Mouse (Mus musculus) neural tube, embryonic 13.5 days (tissue): Measurements from ENCODE around the gene Arhgef3. TPM values are rescaled to one million over a fixed set of nuclear protein-coding genes. Genes with fewer than 3 reads are reported as not detected.

ENCODE experiments used
- ATAC-seq: fragments of 200-750 bp; cut with Nextera tagmentation; 2 replicates; pipeline ENCODE4 v1.8.0; 2017; ENCODE audit warnings: low read depth, mild to moderate bottlenecking, moderate TSS enrichment, moderate library complexity
- H3K27ac ChIP-seq: fragments of 300-500 bp; sonication (generic); replicated peaks from 2 replicates; pipeline ENCODE4 v1.5.1; 2015; ENCODE audit warnings: moderate library complexity, mild to moderate bottlenecking, inconsistent platforms
- H3K27me3 ChIP-seq: fragments of 300-500 bp; sonication (generic); 2 replicates; pipeline ENCODE4 v1.6.1; 2015; ENCODE audit warnings: mild to moderate bottlenecking, inconsistent platforms
- H3K36me3 ChIP-seq: fragments of 300-500 bp; sonication (generic); 2 replicates; pipeline ENCODE4 v1.6.1; 2015; ENCODE audit warnings: mild to moderate bottlenecking, inconsistent platforms
- H3K4me1 ChIP-seq: fragments of 300-500 bp; sonication (generic); replicated peaks from 2 replicates; pipeline ENCODE4 v1.6.1; 2015; ENCODE audit warnings: inconsistent platforms
- H3K4me2 ChIP-seq: fragments of 300-500 bp; sonication (generic); 2 replicates; pipeline ENCODE4 v1.6.1; 2015; ENCODE audit warnings: inconsistent platforms, mild to moderate bottlenecking, moderate library complexity
- H3K4me3 ChIP-seq: fragments of 300-500 bp; sonication (generic); 2 replicates; pipeline ENCODE4 v1.5.1; 2015; ENCODE audit warnings: mild to moderate bottlenecking, inconsistent platforms
- H3K9ac ChIP-seq: fragments of 300-500 bp; sonication (generic); 2 replicates; pipeline ENCODE4 v1.6.1; 2015; ENCODE audit warnings: moderate library complexity, mild to moderate bottlenecking, inconsistent platforms
- H3K9me3 ChIP-seq: fragments of 300-500 bp; sonication (generic); 2 replicates; pipeline ENCODE4 v1.6.1; 2016; ENCODE audit warnings: inconsistent platforms
- WGBS: fragments of 180-500 bp; shearing (Covaris S2); methylation state at CpG from one replicate; pipeline ENCODE4 v1.1.7; 2015; 5-methylcytosine and 5-hydroxymethylcytosine counted together
- polyA plus RNA-seq: library from polyadenylated mRNA; unstranded; fragments of >200 nt; fragmentation: Nextera tagmentation; extraction: Ambion mirVana; gene quantifications from 2 replicates; pipeline ENCODE4 v1.2.1, GENCODE M21; 2015

The Arhgef3 gene
- polyA plus RNA-seq, 1 experiment from 2014 or later: 3.3 TPM

DNA sequence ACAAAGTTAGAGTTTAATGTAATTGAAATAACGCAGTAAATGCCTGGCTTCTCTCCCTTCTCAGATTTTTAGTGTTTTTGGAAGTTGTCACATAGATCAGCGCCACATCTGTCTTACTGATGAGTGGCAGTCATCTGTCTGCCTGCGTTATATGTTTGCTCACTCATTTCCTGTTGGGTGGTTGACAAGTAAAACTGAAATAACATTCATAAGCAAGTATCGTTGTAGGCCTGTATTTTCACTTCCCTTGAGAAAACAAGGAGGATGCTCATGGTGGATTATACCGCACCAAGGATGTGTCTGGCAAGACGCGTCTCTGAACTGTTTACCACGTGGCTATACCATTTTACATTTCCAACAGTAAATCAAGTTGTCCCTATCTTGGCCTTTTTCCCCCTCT is 298.0 kb downstream of the Arhgef3 start:
- no peak for ATAC-seq
- Histone ChIP-seq H3K4me1 (no peaks in the 10 kb centered on the region), H3K4me3 (no peak overlapping the region), H3K27me3 (no peaks in the 10 kb centered on the region), H3K36me3 (no peaks in the 10 kb centered on the region), H3K9ac (no peak overlapping the region), H3K4me2 (no peak overlapping the region), H3K27ac (no peak overlapping the region), H3K9me3 (peaks cover 6% of the 10 kb centered on the region; the same call in 1 of the 2 replicates)
- WGBS: 81% methylated on average over 8 of the region's 8 CpGs

DNA sequence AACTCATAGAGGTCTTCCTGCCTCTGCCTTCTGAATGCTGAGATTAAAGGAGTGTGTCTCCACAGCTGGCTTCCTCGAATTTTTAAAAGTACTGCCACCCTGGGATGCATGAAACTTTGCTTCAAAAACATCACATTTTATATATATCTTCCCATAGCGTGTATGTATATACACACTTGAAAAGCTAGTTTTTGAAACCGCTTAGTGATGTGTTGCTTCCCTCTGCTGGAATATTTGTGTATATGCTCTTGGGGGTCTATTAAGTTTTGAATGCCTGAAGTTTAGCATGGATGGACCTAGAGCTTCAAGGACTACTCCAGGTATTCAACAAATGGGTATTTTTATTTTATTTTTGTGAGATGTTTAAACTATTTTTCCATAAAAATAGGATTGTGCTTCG is 299.3 kb downstream of the Arhgef3 start:
- 52% methylated on average over 4 of the region's 4 CpGs for WGBS
- Histone ChIP-seq H3K27me3 (no peaks in the 10 kb centered on the region), H3K27ac (no peak overlapping the region), H3K4me3 (no peak overlapping the region), H3K4me1 (no peaks in the 10 kb centered on the region), H3K9ac (no peak overlapping the region), H3K9me3 (peaks cover 6% of the 10 kb centered on the region; the same call in 1 of the 2 replicates), H3K4me2 (no peak overlapping the region), H3K36me3 (no peaks in the 10 kb centered on the region)
- no peak for ATAC-seq

DNA sequence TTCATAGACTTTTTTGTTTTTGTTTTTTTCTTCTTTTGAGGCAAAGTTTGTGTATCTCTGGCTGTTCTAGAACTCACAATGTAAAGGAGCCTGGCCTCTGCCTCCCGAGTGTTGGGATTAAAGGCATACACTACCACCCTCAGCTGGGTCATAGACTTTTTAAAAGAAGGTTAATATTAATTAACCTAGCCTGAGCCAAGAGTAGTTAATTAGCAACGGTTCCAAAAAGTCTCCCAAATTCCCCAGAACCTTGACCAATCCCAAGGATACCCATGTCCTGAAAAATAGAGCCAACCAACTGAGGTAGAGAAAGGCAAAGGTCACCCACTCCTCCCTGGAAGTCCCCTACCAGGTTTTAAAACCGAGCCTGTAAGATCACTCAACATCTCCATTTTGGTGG is 306.1 kb downstream of the Arhgef3 start:
- H3K27ac ChIP-seq: no peak overlapping the region
- no peak overlapping the region for H3K4me2 ChIP-seq
- no peaks in the 10 kb centered on the region for H3K27me3 ChIP-seq
- H3K9ac ChIP-seq: no peak overlapping the region
- no peak overlapping the region for H3K4me3 ChIP-seq
- no peaks in the 10 kb centered on the region for H3K4me1 ChIP-seq
- WGBS: 75% methylated on average over 3 of the region's 3 CpGs
- no peaks in the 10 kb centered on the region for H3K36me3 ChIP-seq
- ATAC-seq: no peak
- H3K9me3 ChIP-seq: no peaks in the 10 kb centered on the region; the same call in 1 of the 2 replicates

- no peaks in the 10 kb centered on the region for H3K4me1 ChIP-seq
- 92% methylated on average over 1 of the region's 1 CpGs for WGBS
- H3K4me3 ChIP-seq: no peak overlapping the region
- no peak overlapping the region for H3K9ac ChIP-seq
- H3K36me3 ChIP-seq: no peaks in the 10 kb centered on the region
- no peaks in the 10 kb centered on the region; the same call in 1 of the 2 replicates for H3K9me3 ChIP-seq
- H3K27ac ChIP-seq: no peak overlapping the region
- no peaks in the 10 kb centered on the region for H3K27me3 ChIP-seq
- ATAC-seq: no peak
- H3K4me2 ChIP-seq: no peak overlapping the region
Measured at GRCm38 (mm10) chr14:27422301-27422700, 307.6 kb downstream of the Arhgef3 start.

- H3K27ac ChIP-seq: peak within 1 kb of the TSS; percentile 100
- H3K4me3 ChIP-seq: peak within 1 kb of the TSS; percentile 71
- no peaks in the 10 kb centered on the region for H3K27me3 ChIP-seq
- peaks cover 20% of the 10 kb centered on the region for H3K36me3 ChIP-seq
- ATAC-seq: peak; percentile 97
- H3K4me1 ChIP-seq: peaks cover 7% of the 10 kb centered on the region
- peak within 1 kb of the TSS; percentile 89 for H3K9ac ChIP-seq
- 2% methylated on average over 42 of the region's 43 CpGs for WGBS
- H3K4me2 ChIP-seq: peak within 1 kb of the TSS; percentile 77
- peaks cover 15% of the 10 kb centered on the region for H3K9me3 ChIP-seq
Measured at GRCm38 (mm10) chr14:27428573-27428972, 313.9 kb downstream of the Arhgef3 start, which contains the start of gene Fam208a. TSS of gene Fam208a (plus strand) at chr14:27428834.

- Histone ChIP-seq H3K27ac (peak overlapping the region; percentile 100), H3K27me3 (no peaks in the 10 kb centered on the region), H3K36me3 (peaks cover 26% of the 10 kb centered on the region), H3K9me3 (peaks cover 15% of the 10 kb centered on the region), H3K4me3 (peak overlapping the region; percentile 71), H3K4me2 (peak overlapping the region; percentile 77), H3K4me1 (peaks cover 7% of the 10 kb centered on the region), H3K9ac (peak overlapping the region; percentile 89)
- peak; percentile 93 for ATAC-seq
- WGBS: under 1% methylated on average over 72 of the region's 78 CpGs
Measured at GRCm38 (mm10) chr14:27428973-27429711, 314.4 kb downstream of the Arhgef3 start.

GRCm38 (mm10) chr14:27430280-27430679 is 315.6 kb downstream of the Arhgef3 start:
- no peak for ATAC-seq
- Histone ChIP-seq H3K36me3 (peaks cover 27% of the 10 kb centered on the region), H3K9me3 (peaks cover 15% of the 10 kb centered on the region), H3K9ac (no peak overlapping the region), H3K4me3 (peak overlapping the region; percentile 71; the same call in 1 of the 2 replicates), H3K27me3 (no peaks in the 10 kb centered on the region), H3K27ac (no peak overlapping the region), H3K4me2 (peak overlapping the region; percentile 77), H3K4me1 (peaks cover 7% of the 10 kb centered on the region)
- WGBS: 93% methylated on average over 4 of the region's 4 CpGs

DNA sequence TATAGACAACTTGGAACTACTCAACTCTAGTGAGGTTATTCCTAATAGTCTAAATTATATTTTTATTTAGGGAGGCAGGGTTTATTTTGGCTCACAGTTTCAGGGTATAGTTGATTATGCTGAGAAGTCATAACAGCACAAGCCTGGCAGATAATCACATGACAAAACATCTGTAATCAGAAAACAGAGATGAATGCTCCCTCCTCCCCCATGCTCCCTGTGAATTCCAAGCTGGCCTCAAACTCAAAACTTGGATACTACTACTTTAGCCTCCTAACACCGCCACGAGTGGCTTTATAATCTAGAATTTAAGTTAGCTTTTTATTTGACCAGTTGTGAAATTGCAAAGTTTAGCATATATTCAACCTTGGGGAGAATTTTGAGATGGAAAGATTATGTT is 317.4 kb downstream of the Arhgef3 start:
- no peak for ATAC-seq

GRCm38 (mm10) chr14:27436116-27436515 is 321.4 kb downstream of the Arhgef3 start:
- peaks cover 31% of the 10 kb centered on the region for H3K36me3 ChIP-seq
- no peak for ATAC-seq
- WGBS: 95% methylated on average over 1 of the region's 1 CpGs
- H3K9me3 ChIP-seq: peaks cover 5% of the 10 kb centered on the region
- H3K9ac ChIP-seq: no peak overlapping the region
- H3K4me1 ChIP-seq: no peaks in the 10 kb centered on the region
- H3K4me3 ChIP-seq: no peak overlapping the region
- H3K27ac ChIP-seq: no peak overlapping the region
- H3K27me3 ChIP-seq: no peaks in the 10 kb centered on the region
- H3K4me2 ChIP-seq: no peak overlapping the region

More for the DNA sequence above, 317.4 kb downstream of the Arhgef3 start:
- no peaks in the 10 kb centered on the region for H3K27me3 ChIP-seq
- no peak overlapping the region for H3K4me2 ChIP-seq
- H3K36me3 ChIP-seq: peaks cover 28% of the 10 kb centered on the region
- 94% methylated on average over 2 of the region's 2 CpGs for WGBS
- no peak overlapping the region for H3K27ac ChIP-seq
- H3K9me3 ChIP-seq: peaks cover 15% of the 10 kb centered on the region
- H3K4me1 ChIP-seq: peaks cover 7% of the 10 kb centered on the region
- H3K9ac ChIP-seq: no peak overlapping the region
- no peak overlapping the region for H3K4me3 ChIP-seq

DNA sequence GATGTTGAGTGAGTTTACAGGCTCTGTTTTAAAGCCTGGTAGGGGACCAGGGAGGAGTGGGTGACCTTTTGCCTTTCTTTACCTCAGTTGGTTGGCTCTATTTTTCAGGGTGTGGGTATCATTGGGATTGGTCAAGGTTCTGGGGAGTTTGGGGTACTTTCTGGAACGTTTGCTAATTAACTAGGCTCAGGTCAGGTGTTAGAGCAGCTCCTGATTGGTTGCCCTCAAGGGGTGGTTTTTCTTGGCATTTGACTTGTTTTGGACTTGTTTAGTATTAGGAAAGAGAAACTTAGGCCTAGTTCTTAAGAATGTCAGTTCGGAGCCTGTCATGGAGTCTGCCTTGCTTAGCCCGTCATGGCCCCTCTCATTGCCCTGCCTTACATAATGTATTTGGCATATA is 322.1 kb downstream of the Arhgef3 start:
- no peak overlapping the region for H3K27ac ChIP-seq
- H3K4me1 ChIP-seq: no peaks in the 10 kb centered on the region
- WGBS: 92% methylated on average over 3 of the region's 3 CpGs
- H3K4me3 ChIP-seq: no peak overlapping the region
- H3K4me2 ChIP-seq: no peak overlapping the region
- peaks cover 26% of the 10 kb centered on the region for H3K36me3 ChIP-seq
- H3K9me3 ChIP-seq: peaks cover 5% of the 10 kb centered on the region
- no peak overlapping the region for H3K9ac ChIP-seq
- H3K27me3 ChIP-seq: no peaks in the 10 kb centered on the region
- no peak for ATAC-seq

DNA sequence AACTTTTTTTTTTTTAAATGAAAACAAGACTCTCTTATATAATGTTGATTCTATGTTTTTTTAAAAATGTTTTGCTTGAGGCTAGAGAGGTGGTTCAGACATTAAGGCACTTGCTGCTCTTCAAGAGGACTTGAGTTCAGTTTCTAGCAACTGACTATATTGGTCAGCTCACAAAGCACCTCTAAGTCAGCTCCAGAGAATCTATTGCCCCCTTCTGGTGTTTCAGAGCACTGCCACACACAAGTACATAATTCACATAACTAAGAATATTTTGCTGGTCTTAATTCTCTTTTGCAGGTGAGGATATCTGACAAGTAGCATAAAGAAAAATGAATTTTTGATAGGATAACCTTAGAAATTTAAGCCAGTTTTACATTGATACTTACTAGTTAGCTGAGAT is 326.2 kb downstream of the Arhgef3 start:
- no peak for ATAC-seq
- H3K4me3 ChIP-seq: no peak overlapping the region
- H3K4me2 ChIP-seq: no peak overlapping the region
- H3K27ac ChIP-seq: no peak overlapping the region
- no peak overlapping the region for H3K9ac ChIP-seq
- H3K4me1 ChIP-seq: no peaks in the 10 kb centered on the region
- H3K9me3 ChIP-seq: no peaks in the 10 kb centered on the region
- no peaks in the 10 kb centered on the region for H3K27me3 ChIP-seq
- H3K36me3 ChIP-seq: peaks cover 38% of the 10 kb centered on the region

DNA sequence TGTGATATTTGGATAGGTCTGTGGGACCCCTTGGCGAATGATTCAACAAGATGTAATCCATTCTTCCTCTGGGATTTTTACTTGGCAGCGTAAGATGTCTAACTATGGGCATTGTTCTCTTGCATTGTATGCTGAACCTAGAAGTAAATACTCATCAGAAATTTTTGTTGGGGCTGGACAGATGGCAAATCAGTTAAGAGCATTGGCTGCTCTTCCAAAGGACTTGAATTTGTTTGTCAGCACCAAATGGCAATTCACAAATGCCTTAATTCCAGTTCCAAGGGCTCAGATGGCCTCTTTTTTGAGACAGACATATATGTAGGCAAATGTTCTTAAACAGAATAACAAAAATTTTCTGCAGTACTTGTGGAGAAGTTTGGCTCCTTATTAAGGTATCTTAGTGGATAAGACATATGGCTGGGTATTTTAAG is 330.2 kb downstream of the Arhgef3 start:
- H3K27ac ChIP-seq: no peak overlapping the region
- H3K4me3 ChIP-seq: no peak overlapping the region
- H3K27me3 ChIP-seq: no peaks in the 10 kb centered on the region
- no peak overlapping the region for H3K9ac ChIP-seq
- WGBS: 82% methylated on average over 2 of the region's 2 CpGs
- no peaks in the 10 kb centered on the region for H3K9me3 ChIP-seq
- H3K4me2 ChIP-seq: no peak overlapping the region
- H3K36me3 ChIP-seq: peaks cover 56% of the 10 kb centered on the region
- no peak for ATAC-seq
- no peaks in the 10 kb centered on the region for H3K4me1 ChIP-seq

DNA sequence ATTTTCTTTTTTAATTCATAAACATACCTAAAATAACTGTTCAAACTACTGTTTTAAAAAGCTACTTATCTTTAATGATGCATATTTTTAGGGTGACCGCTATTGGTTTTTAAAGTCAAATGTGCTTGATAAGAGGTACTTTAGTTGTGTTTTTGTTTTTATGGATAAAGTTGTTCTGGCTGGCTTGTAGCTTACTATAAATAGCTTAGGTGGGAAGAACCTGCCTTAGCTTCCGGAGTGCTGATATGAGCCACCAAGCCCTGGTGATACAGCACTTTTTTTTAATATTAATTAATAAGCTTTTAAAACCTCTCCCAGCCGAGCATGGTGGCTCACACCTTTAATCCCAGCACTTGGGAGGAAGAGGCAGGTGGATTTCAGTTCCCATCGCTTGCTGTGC is 332.3 kb downstream of the Arhgef3 start:
- H3K9ac ChIP-seq: no peak overlapping the region
- H3K27me3 ChIP-seq: no peaks in the 10 kb centered on the region
- no peaks in the 10 kb centered on the region for H3K9me3 ChIP-seq
- H3K4me1 ChIP-seq: no peaks in the 10 kb centered on the region
- 84% methylated on average over 4 of the region's 4 CpGs for WGBS
- ATAC-seq: no peak
- H3K4me3 ChIP-seq: no peak overlapping the region
- H3K4me2 ChIP-seq: no peak overlapping the region
- H3K27ac ChIP-seq: no peak overlapping the region
- H3K36me3 ChIP-seq: peaks cover 54% of the 10 kb centered on the region
